Mouse (Mus musculus): ENCODE results near the gene Il1r2.

Gene Il1r2

DNA sequence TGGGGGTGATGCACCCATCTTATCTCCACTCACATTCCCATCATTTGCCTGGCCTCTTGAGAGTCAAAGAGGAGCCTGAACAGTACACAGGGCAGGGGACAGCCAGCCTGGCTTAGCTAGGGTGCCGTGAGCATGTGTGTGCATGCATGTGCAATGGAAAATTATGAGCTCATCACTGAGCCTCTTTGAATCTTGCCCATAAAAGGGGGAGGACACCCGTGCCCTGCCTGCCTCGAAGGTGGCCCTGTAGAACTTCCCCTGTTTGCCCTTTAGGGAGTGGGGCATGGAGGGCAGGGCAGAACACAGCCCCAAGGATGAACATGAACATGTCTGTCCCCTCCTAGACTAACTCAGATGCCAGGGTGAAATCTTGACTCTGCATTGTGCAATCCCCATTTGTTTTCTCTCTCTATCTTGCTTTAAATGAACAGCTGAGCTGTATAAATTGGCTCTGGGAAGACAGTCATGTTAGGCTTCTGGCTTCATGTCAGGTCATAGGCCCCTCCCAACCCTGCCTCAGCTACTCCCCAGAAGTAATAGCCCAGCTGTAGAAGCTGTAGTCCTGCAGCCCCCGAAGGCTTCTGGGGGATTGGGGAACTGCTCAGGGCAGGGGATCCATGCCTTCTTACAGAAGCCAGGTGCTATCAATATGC, 14.6 kb upstream of the Il1r2 start:
- in situ Hi-C loops (cut with MboI, MseI), result no loop called here

DNA sequence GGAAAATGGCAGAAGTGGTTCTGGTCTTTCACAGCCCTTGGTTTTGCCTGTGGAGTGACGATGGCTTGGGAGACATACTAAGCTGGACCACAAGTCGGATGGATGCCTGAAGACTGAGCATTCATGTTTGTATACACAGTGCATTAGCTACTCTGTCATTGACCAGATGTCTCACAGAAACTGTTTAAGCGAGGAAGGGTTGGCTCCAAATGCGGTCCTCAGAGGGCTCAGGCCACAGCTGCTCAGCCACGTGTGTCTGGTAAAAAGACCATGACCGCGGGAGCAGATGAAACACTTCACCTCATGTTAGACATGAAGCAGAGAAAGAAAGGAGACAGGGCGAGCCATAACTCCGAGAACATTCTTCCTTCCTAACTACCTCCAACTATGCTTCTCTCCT, 12.5 kb upstream of the Il1r2 start:
- in situ Hi-C loops (cut with MboI, MseI), result no loop called here

GRCm38 (mm10) chr1:40063409-40063808, 10.5 kb upstream of the Il1r2 start:
- in situ Hi-C loops (cut with MboI, MseI), result no loop called here

DNA sequence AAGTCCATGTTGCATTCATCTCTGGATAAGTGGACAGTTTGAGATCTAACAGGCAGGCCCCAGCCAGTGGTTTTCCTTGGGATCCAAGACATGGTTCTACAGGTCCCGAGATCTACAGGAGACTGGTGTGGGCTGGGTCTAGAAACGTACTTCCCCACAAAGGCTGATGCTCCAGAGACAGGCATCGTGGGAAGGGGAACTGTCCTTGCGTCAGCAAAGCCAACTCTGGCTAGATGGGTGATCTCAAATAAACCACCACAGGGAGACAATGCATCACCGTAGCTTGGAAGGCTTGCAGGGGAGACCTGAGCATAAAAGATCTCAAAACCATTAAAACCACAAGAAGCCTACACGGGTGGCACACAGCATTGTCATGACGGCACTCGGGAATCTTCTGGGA, 9.4 kb upstream of the Il1r2 start:
- in situ Hi-C loops (cut with MboI, MseI), result no loop called here

- in situ Hi-C loops (cut with MboI, MseI), result no loop called here
Observed at GRCm38 (mm10) chr1:40072558-40072957, 1.3 kb upstream of the Il1r2 start.

DNA sequence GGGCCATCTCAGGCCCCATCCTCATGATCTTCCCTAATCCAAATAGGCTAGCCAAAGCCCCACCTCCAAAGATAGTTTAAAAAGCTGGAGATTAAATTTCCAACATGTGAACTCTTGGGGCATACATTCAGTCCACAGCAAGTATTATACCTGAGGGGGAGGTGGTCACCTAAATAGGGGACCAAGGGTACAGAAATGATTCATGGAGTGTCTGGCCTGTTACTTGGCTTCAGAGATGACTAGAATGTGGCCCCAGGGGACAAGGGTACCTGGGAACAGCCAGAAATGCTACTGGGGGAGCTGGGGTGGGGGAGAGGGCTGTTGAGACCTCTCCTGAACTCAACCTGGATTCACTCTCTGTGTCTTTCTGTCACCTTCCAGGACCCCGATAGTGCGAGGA, 3.4 kb downstream of the Il1r2 start:
- in situ Hi-C loops (cut with MboI, MseI), result no loop called here

- in situ Hi-C loops (cut with MboI, MseI), result no loop called here
Observed at GRCm38 (mm10) chr1:40081041-40081440, 7.2 kb downstream of the Il1r2 start.

DNA sequence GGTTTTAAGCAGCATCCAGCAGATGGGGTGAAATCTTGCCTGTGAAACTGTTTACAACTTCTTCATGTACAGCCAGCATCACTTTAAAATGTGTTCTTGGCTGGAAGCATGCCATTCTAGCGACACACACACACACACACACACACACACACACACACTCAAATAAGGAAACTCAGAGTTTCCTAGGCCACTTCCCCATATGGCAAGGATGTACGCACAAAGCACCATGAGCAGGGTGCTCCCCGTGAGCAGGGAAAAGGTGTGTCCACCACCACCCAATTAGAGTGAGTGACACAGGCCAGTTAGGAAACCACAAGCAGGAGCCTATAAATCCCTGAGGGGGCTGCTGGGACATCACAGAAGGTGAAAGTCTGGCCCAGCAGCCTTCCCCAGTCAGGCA, 10.5 kb downstream of the Il1r2 start:
- in situ Hi-C loops (cut with MboI, MseI), result no loop called here

DNA sequence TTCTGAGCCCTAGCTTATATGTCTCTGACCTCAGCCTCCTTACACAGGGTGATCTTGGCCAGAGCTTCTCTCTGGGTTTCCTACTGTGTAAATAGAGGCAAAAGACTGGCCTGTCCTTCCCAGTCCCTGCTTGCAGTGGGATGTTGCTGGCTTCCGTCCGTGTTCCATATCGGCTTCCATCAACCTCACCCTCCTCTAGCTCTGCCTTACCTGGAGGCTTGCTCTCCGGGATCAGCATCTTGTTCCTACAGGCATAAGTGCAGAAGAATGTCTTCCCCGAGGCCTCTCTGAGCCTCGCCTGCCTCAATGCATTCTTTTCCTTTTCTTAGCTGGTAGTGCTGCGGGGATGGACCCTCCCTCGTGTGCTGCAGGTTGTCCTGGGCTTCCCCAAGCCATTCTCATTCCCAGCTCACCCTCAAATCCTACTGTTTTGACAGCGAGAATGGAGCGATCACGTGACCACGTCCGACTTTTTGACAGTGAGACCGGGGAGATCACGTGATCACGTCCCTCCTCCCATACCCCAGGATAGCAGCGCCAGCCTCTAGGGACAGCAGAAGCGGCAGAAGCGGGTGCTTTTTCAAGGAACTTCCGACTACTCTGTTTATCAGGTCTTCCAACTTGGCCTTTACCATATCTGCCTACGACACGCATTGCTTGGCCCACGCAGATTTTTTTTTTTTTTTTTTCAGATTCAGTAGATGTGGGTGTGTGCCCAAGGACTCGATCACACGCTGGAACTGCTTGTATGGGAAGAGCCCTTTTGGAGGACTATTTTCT, 11.7 kb downstream of the Il1r2 start:
- in situ Hi-C loops (cut with MboI, MseI), result no loop called here

GRCm38 (mm10) chr1:40091160-40091559, 17.3 kb downstream of the Il1r2 start:
- in situ Hi-C loops (cut with MboI, MseI), result no loop called here

- in situ Hi-C loops (cut with MboI, MseI), result no loop called here
Observed at GRCm38 (mm10) chr1:40092541-40092940, 18.7 kb downstream of the Il1r2 start.

DNA sequence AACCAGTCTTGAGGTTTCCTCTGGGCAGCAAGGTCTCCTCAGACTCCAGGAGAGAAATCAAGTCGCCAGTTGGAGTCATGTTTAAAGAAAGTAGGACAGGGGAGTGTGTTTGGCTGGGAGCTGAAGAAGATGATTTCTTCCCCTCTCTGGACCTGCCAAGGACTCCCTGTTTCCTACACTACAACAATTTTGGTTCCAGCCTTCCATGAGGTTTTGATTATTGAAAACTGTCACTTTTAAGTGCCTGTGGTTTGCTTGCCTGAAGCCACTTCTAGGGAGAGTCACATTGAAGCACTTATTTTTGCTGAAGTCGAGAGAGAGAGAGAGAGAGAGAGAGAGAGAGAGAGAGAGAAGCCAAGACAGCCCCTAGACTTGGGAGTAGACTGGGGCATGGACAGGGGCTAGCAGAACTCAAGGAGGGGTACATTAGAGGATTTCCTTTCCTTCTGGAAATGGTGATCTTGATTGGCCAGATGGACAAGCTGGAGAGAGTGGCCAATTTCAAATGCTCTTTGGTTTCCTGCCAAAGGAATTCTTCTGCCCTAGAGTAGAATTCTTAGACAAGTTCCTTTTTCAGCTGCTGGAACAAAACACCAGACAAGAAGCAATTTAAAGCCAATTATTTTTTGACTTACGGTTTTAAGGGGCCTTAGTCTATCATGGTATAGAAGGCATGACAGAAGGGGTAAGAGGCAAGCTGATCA, 20.9 kb downstream of the Il1r2 start:
- in situ Hi-C loops (cut with MboI, MseI), result no loop called here

GRCm38 (mm10) chr1:40095585-40095984, 21.7 kb downstream of the Il1r2 start:
- in situ Hi-C loops (cut with MboI, MseI), result no loop called here

DNA sequence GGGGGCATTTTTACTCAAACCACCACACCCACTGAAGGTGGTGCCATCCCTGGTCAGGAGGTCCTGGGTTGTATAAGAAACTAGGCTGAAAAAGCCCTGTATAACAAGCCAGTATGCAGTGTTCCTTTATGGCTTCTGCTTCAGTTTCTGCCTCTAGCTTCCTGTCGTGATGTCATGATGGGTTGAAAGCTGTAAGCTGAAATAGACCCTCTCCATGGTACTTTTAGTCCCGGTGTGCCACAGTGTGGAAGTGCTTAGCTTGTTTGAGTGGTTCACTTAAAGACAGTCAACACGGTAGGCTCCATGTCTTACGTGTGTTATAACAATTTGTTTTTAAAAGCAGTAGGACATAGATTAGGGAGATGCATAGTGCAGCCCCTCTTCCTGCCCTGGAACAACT, 32.4 kb downstream of the Il1r2 start:
- in situ Hi-C loops (cut with MboI, MseI), result no loop called here

GRCm38 (mm10) chr1:40106719-40107118, 32.8 kb downstream of the Il1r2 start:
- in situ Hi-C loops (cut with MboI, MseI), result no loop called here

DNA sequence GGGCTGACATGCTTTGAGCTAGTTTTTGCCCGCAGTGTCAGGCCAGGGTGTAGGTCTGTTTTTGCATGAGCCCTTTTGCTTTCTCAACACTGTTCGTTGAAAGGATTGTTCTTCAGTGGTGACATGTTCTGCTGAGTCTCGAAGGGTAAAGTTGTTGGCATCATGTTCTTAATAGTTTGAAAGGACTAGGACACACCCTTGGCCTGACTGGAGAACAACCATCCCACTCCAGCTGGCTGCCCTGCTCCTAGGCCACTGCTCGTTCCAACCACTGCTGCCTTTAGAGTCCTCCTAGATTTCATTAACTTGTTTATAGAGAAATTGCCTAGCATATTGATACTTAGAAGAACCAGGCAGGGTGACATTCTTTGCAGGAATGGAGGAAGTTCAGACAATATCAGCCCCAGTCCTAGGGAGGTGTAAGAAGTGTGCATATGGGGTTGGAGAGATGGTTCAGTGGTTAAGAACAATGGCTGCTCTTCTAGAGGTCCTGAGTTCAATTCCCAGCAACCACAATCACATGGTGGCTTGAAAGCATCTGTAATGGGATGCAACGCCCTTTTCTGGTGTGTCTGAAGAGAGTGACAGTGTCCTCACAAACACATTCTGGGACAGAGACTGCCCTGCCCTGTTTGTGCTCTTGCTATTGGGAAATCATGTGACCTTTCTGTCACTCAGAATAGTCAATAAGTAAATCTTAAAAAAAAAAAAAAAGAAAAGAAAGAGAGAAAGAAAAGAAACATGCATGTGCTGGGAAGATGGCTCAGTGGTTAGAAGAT, 34.3 kb downstream of the Il1r2 start:
- in situ Hi-C loops (cut with MboI, MseI), result no loop called here

GRCm38 (mm10) chr1:40109736-40110135, 35.9 kb downstream of the Il1r2 start:
- in situ Hi-C loops (cut with MboI, MseI), result no loop called here

- in situ Hi-C loops (cut with MboI, MseI), result no loop called here
Observed at GRCm38 (mm10) chr1:40115271-40115670, 41.4 kb downstream of the Il1r2 start.

DNA sequence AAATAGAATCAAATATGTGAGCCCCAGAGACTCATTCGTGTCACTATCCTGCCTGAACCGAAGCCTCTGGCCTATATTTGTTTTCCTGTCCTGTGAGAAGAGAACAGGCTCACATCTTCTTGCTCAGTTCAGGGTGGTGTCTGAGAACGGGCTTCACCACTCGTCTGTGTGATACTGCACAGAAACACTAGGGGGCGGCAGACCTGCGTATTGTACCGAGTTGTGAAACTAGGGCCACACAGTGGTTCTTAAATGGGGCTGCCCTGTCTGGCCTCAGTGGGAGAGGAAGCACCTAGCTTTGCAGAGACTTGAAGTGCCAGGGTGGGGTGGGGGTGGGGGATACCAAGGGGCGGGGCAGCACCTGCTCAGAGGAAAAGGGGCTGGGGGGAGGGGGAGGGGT, 42.5 kb downstream of the Il1r2 start:
- in situ Hi-C loops (cut with MboI, MseI), result no loop called here

DNA sequence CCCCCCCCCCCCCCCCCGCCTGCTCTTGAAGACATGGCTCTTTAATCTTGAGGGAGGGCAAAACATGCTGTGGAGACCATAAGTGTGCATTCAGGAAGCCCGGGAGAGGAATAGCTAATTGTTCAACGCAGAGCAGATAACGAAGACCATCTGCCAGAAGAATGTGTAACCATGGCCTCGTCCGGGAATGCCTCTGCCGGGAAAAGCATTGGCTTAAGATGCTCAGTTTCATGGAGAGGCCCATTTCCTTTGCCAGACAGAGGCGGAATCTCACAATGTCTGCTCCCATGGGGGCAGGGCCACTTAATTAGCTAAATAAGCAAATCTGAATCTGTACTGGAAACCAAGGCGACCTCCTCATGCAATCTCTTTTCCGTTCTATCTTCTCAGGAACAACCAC, 43.7 kb downstream of the Il1r2 start:
- in situ Hi-C loops (cut with MboI, MseI), result no loop called here

DNA sequence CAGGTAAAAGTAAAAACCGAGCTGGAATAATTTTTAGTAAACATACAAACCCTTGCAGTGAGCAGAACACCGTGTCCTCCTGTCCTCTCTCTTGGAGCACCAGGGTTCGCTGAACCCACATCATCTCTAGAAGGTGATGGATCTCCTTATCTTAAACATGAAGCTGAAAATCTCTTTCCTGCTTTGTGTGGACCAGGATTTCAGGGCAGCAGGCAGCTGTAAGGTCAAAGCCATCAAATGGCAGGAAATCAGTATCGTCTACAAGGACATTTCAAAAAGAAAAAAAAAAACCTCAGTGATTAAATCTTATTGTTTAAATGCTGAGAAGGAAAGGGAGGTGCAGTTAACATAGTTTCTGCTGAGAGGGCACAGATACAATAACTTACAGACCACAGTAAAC, 50.4 kb downstream of the Il1r2 start:
- in situ Hi-C loops (cut with MboI, MseI), result no loop called here

- in situ Hi-C loops (cut with MboI, MseI), result loop anchor here (5.0 to 25.0 kb wide), 2 partner anchors 234 to 424 kb away; no protein-coding TSS in a partner anchor
Observed at GRCm38 (mm10) chr1:40128481-40128880, 54.6 kb downstream of the Il1r2 start.
